Mouse (Mus musculus) ES-Bruce4 (cell line): ENCODE measurements around the gene Fbxo8.

ENCODE experiments used
- CTCF ChIP-seq: IDR thresholded peaks from one replicate; pipeline ENCODE4 v1.8.1; 2011; ENCODE audit warnings: low read depth, low read length
- POLR2A ChIP-seq: IDR thresholded peaks from one replicate; pipeline ENCODE4 v1.8.1; 2011; ENCODE audit warnings: low read length; ENCODE audit not compliant: insufficient read depth

GRCm38 (mm10) chr8:56552551-56553103 lies 1.7 kb downstream of the Fbxo8 start:
- TF ChIP-seq CTCF = no peak
- no peak for TF ChIP-seq POLR2A
